Mouse (Mus musculus): Measurements from ENCODE around the gene Tub. TPM values are rescaled to one million over a fixed set of nuclear protein-coding genes. Genes with fewer than 3 reads are reported as not detected.
A peak's percentile ranks its signal among the peaks of the same experiment; 100 is the strongest.

Tub gene
- polyA plus RNA-seq, 1 experiment from 2014 or later = 47.4 TPM

GRCm38 (mm10) chr7:108936591-108936990 lies 13.5 kb upstream of the Tub start:
- H3K9ac ChIP-seq (replicated peaks; ENCODE audit: low read length) = no peak overlapping the region
- no peak for ATAC-seq (ENCODE audit: low FRiP score, low TSS enrichment)
- H3K9me3 ChIP-seq (ENCODE audit: control insufficient read depth, low read length) = no peaks in the 10 kb centered on the region
- WGBS = 93% methylated on average over 4 of the region's 4 CpGs
- H3K4me1 ChIP-seq (ENCODE audit: control insufficient read depth, insufficient read depth, low read length) = peaks cover 13% of the 10 kb centered on the region
- no peaks in the 10 kb centered on the region for H3K27me3 ChIP-seq (ENCODE audit: control insufficient read depth, insufficient read depth, low read length)
- peaks cover 44% of the 10 kb centered on the region for H3K36me3 ChIP-seq (ENCODE audit: control insufficient read depth, insufficient read depth, low read length)
- H3K4me3 ChIP-seq (replicated peaks; ENCODE audit: low read depth, low read length) = no peak overlapping the region
- no peak overlapping the region for H3K27ac ChIP-seq (replicated peaks; ENCODE audit: low read depth, low read length)
- H3K4me2 ChIP-seq (ENCODE audit: low read length) = no peak overlapping the region
- DNase-seq = no peak

GRCm38 (mm10) chr7:108941466-108941865 lies 8.7 kb upstream of the Tub start:
- DNase-seq = no peak
- Histone ChIP-seq H3K27me3 (ENCODE audit: control insufficient read depth, insufficient read depth, low read length) (no peaks in the 10 kb centered on the region), H3K27ac (replicated peaks; ENCODE audit: low read depth, low read length) (no peak overlapping the region), H3K4me1 (ENCODE audit: control insufficient read depth, insufficient read depth, low read length) (no peaks in the 10 kb centered on the region), H3K4me3 (replicated peaks; ENCODE audit: low read depth, low read length) (no peak overlapping the region), H3K9ac (replicated peaks; ENCODE audit: low read length) (no peak overlapping the region), H3K9me3 (ENCODE audit: control insufficient read depth, low read length) (no peaks in the 10 kb centered on the region), H3K4me2 (ENCODE audit: low read length) (no peak overlapping the region), H3K36me3 (ENCODE audit: control insufficient read depth, insufficient read depth, low read length) (peaks cover 78% of the 10 kb centered on the region)
- WGBS = 96% methylated on average over 9 of the region's 9 CpGs
- no peak for ATAC-seq (ENCODE audit: low FRiP score, low TSS enrichment)

- no peaks in the 10 kb centered on the region for H3K4me1 ChIP-seq (ENCODE audit: control insufficient read depth, insufficient read depth, low read length)
- ATAC-seq (ENCODE audit: low FRiP score, low TSS enrichment) (0 out of 2 replicates have a peak, but pooled peaks have one; percentile 46), DNase-seq (peak; percentile 84)
- H3K9me3 ChIP-seq (ENCODE audit: control insufficient read depth, low read length) = no peaks in the 10 kb centered on the region
- WGBS = 7% methylated on average over 2 of the region's 2 CpGs
- no peak overlapping the region for H3K27ac ChIP-seq (replicated peaks; ENCODE audit: low read depth, low read length)
- H3K36me3 ChIP-seq (ENCODE audit: control insufficient read depth, insufficient read depth, low read length) = peaks cover 59% of the 10 kb centered on the region
- H3K4me3 ChIP-seq (replicated peaks; ENCODE audit: low read depth, low read length) = no peak overlapping the region
- H3K4me2 ChIP-seq (ENCODE audit: low read length) = no peak overlapping the region
- no peaks in the 10 kb centered on the region for H3K27me3 ChIP-seq (ENCODE audit: control insufficient read depth, insufficient read depth, low read length)
- no peak overlapping the region for H3K9ac ChIP-seq (replicated peaks; ENCODE audit: low read length)
These were observed 6.1 kb upstream of the Tub start for GRCm38 (mm10) chr7:108944002-108944401.

GRCm38 (mm10) chr7:108948611-108949010 lies 1.5 kb upstream of the Tub start:
- Histone ChIP-seq H3K4me1 (ENCODE audit: control insufficient read depth, insufficient read depth, low read length) (no peaks in the 10 kb centered on the region), H3K4me2 (ENCODE audit: low read length) (no peak overlapping the region), H3K27me3 (ENCODE audit: control insufficient read depth, insufficient read depth, low read length) (peaks cover 13% of the 10 kb centered on the region), H3K4me3 (replicated peaks; ENCODE audit: low read depth, low read length) (no peak overlapping the region), H3K9me3 (ENCODE audit: control insufficient read depth, low read length) (no peaks in the 10 kb centered on the region), H3K9ac (replicated peaks; ENCODE audit: low read length) (no peak overlapping the region), H3K36me3 (ENCODE audit: control insufficient read depth, insufficient read depth, low read length) (peaks cover 15% of the 10 kb centered on the region), H3K27ac (replicated peaks; ENCODE audit: low read depth, low read length) (no peak overlapping the region)
- DNase-seq = no peak
- ATAC-seq (ENCODE audit: low FRiP score, low TSS enrichment) = no peak

- Histone ChIP-seq H3K36me3 (ENCODE audit: control insufficient read depth, insufficient read depth, low read length) (peaks cover 12% of the 10 kb centered on the region; the same call in 1 of the 2 replicates), H3K9me3 (ENCODE audit: control insufficient read depth, low read length) (no peaks in the 10 kb centered on the region), H3K27me3 (ENCODE audit: control insufficient read depth, insufficient read depth, low read length) (peaks cover 13% of the 10 kb centered on the region), H3K9ac (replicated peaks; ENCODE audit: low read length) (no peak overlapping the region), H3K4me3 (replicated peaks; ENCODE audit: low read depth, low read length) (no peak overlapping the region), H3K4me1 (ENCODE audit: control insufficient read depth, insufficient read depth, low read length) (no peaks in the 10 kb centered on the region), H3K27ac (replicated peaks; ENCODE audit: low read depth, low read length) (no peak overlapping the region), H3K4me2 (ENCODE audit: low read length) (no peak overlapping the region)
- WGBS = 38% methylated on average over 2 of the region's 2 CpGs
- DNase-seq (no peak), ATAC-seq (ENCODE audit: low FRiP score, low TSS enrichment) (no peak)
These were observed 837 bp upstream of the Tub start for GRCm38 (mm10) chr7:108949301-108949700.

- peak; percentile 71 for ATAC-seq (ENCODE audit: low FRiP score, low TSS enrichment)
- Histone ChIP-seq H3K27ac (replicated peaks; ENCODE audit: low read depth, low read length) (peak overlapping the region; percentile 76), H3K36me3 (ENCODE audit: control insufficient read depth, insufficient read depth, low read length) (no peaks in the 10 kb centered on the region; the same call in 1 of the 2 replicates), H3K4me2 (ENCODE audit: low read length) (peak overlapping the region; percentile 91), H3K4me1 (ENCODE audit: control insufficient read depth, insufficient read depth, low read length) (no peaks in the 10 kb centered on the region), H3K4me3 (replicated peaks; ENCODE audit: low read depth, low read length) (peak overlapping the region; percentile 65), H3K9me3 (ENCODE audit: control insufficient read depth, low read length) (no peaks in the 10 kb centered on the region), H3K27me3 (ENCODE audit: control insufficient read depth, insufficient read depth, low read length) (peaks cover 13% of the 10 kb centered on the region), H3K9ac (replicated peaks; ENCODE audit: low read length) (peak overlapping the region; percentile 68)
- DNase-seq = peak; percentile 77
- WGBS = under 1% methylated on average over 52 of the region's 52 CpGs
These were observed 709 bp downstream of the Tub start for GRCm38 (mm10) chr7:108950762-108951331.

GRCm38 (mm10) chr7:108952801-108953200 lies 2.7 kb downstream of the Tub start:
- Histone ChIP-seq H3K36me3 (ENCODE audit: control insufficient read depth, insufficient read depth, low read length) (no peaks in the 10 kb centered on the region), H3K4me3 (replicated peaks; ENCODE audit: low read depth, low read length) (no peak overlapping the region), H3K9me3 (ENCODE audit: control insufficient read depth, low read length) (no peaks in the 10 kb centered on the region), H3K4me2 (ENCODE audit: low read length) (no peak overlapping the region), H3K4me1 (ENCODE audit: control insufficient read depth, insufficient read depth, low read length) (no peaks in the 10 kb centered on the region), H3K27ac (replicated peaks; ENCODE audit: low read depth, low read length) (no peak overlapping the region), H3K27me3 (ENCODE audit: control insufficient read depth, insufficient read depth, low read length) (peaks cover 13% of the 10 kb centered on the region), H3K9ac (replicated peaks; ENCODE audit: low read length) (no peak overlapping the region)
- WGBS = 89% methylated on average over 6 of the region's 6 CpGs
- DNase-seq = no peak
- ATAC-seq (ENCODE audit: low FRiP score, low TSS enrichment) = no peak

- no peaks in the 10 kb centered on the region for H3K36me3 ChIP-seq (ENCODE audit: control insufficient read depth, insufficient read depth, low read length)
- no peaks in the 10 kb centered on the region for H3K4me1 ChIP-seq (ENCODE audit: control insufficient read depth, insufficient read depth, low read length)
- DNase-seq (peak; percentile 52), ATAC-seq (ENCODE audit: low FRiP score, low TSS enrichment) (no peak)
- no peak overlapping the region for H3K4me2 ChIP-seq (ENCODE audit: low read length)
- no peak overlapping the region for H3K27ac ChIP-seq (replicated peaks; ENCODE audit: low read depth, low read length)
- WGBS = 72% methylated on average over 4 of the region's 4 CpGs
- H3K9ac ChIP-seq (replicated peaks; ENCODE audit: low read length) = no peak overlapping the region
- peaks cover 13% of the 10 kb centered on the region for H3K27me3 ChIP-seq (ENCODE audit: control insufficient read depth, insufficient read depth, low read length)
- no peak overlapping the region for H3K4me3 ChIP-seq (replicated peaks; ENCODE audit: low read depth, low read length)
- H3K9me3 ChIP-seq (ENCODE audit: control insufficient read depth, low read length) = no peaks in the 10 kb centered on the region
These were observed 4.0 kb downstream of the Tub start for GRCm38 (mm10) chr7:108954185-108954584.

- no peaks in the 10 kb centered on the region for H3K36me3 ChIP-seq (ENCODE audit: control insufficient read depth, insufficient read depth, low read length)
- H3K4me2 ChIP-seq (ENCODE audit: low read length) = no peak overlapping the region
- 79% methylated on average over 2 of the region's 2 CpGs for WGBS
- ATAC-seq (ENCODE audit: low FRiP score, low TSS enrichment) (no peak), DNase-seq (no peak)
- H3K9me3 ChIP-seq (ENCODE audit: control insufficient read depth, low read length) = no peaks in the 10 kb centered on the region
- H3K4me3 ChIP-seq (replicated peaks; ENCODE audit: low read depth, low read length) = no peak overlapping the region
- H3K27me3 ChIP-seq (ENCODE audit: control insufficient read depth, insufficient read depth, low read length) = no peaks in the 10 kb centered on the region; the same call in none of the 2 replicates
- no peak overlapping the region for H3K9ac ChIP-seq (replicated peaks; ENCODE audit: low read length)
- no peak overlapping the region for H3K27ac ChIP-seq (replicated peaks; ENCODE audit: low read depth, low read length)
- H3K4me1 ChIP-seq (ENCODE audit: control insufficient read depth, insufficient read depth, low read length) = no peaks in the 10 kb centered on the region
These were observed 7.6 kb downstream of the Tub start for GRCm38 (mm10) chr7:108957734-108958133.
